Comparison of ENCODE assay signal across 34 mouse cellular contexts in the genomic region with DNA sequence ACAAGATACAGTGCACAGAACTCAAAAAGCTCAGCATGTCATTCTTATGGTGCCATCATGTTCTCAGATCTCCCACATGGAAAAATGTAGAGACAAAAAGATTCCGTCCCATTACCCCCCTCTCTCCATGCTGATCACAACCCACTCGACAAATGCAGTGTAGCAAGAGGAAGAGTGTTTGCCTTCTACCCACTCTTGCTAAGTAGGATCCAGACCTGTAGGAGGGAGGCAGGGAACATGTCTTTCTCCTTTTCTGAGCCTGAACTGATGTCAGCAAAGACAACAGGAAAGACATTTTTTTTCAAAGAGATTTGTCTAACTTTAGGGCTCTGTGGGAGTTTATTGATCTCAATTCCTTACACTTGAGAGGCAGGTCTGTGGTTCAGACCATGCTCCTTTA.
"Had no signal": no experiment of that assay in that cellular context is flagged by ENCODE, and none has a peak within 500 bp of the region (broad histone marks: within the 10 kb centered on the region; RNA-seq: fewer than 3 reads in every experiment).

No protein-coding gene starts in this region.

- ATAC-seq: hindbrain, embryonic 16.5 days; hindbrain, postnatal 0 days; inflammation-experienced regulatory T-cells, adult 6 months; intestine, embryonic 15.5 days; intestine, embryonic 16.5 days; intestine, postnatal 0 days had no signal

- DNase-seq: heart, postnatal 10 days; heart, postnatal 14 days; heart, postnatal 36 days; heart, postnatal 4 days; kidney, adult 11 months; kidney, adult 18-20 months; kidney, adult 2 months; kidney, adult 8-10 months; kidney, adult 9 months; kidney, postnatal 10 days; kidney, postnatal 14 days; kidney, postnatal 25 days; kidney, postnatal 36 days; kidney, postnatal 4 days; layer of hippocampus, adult 9-11 months; layer of hippocampus, postnatal 36 days had no signal

- H3K27ac ChIP-seq: heart, embryonic 10.5 days; heart, embryonic 13.5 days; heart, embryonic 15.5 days; hindbrain, embryonic 10.5 days; hindbrain, embryonic 12.5 days; hindbrain, embryonic 13.5 days; hindbrain, embryonic 14.5 days; hindbrain, embryonic 15.5 days; hindbrain, postnatal 0 days; intestine, embryonic 15.5 days; kidney, embryonic 15.5 days; kidney, postnatal 0 days; left cerebral cortex, adult 2 months had no signal

- H3K4me3 ChIP-seq: heart, embryonic 10.5 days; heart, embryonic 12.5 days; heart, embryonic 13.5 days; heart, embryonic 15.5 days; hindbrain, embryonic 10.5 days; hindbrain, embryonic 12.5 days; hindbrain, embryonic 13.5 days; hindbrain, embryonic 15.5 days; intestine, embryonic 15.5 days; kidney, embryonic 15.5 days; left cerebral cortex, adult 2 months had no signal
